Mouse (Mus musculus) kidney, adult 10 weeks (tissue): Measurements from ENCODE around the gene Dnmt1. TPM values are rescaled to one million over a fixed set of nuclear protein-coding genes. Genes with fewer than 3 reads are reported as not detected.

Source experiments
- polyA plus RNA-seq: library from polyadenylated mRNA; stranded (reverse); fragments of 350-450 nt; fragmentation: Illumina TruSeq; extraction: RNeasy Lipid Tissue Mini Kit (QIAGEN cat#74804); gene quantifications from one replicate; pipeline ENCODE4 v1.2.3, GENCODE M21; 2014; ENCODE audit warnings: low read depth, low replicate concordance

The Dnmt1 gene
- 2.7 TPM for polyA plus RNA-seq

DNA sequence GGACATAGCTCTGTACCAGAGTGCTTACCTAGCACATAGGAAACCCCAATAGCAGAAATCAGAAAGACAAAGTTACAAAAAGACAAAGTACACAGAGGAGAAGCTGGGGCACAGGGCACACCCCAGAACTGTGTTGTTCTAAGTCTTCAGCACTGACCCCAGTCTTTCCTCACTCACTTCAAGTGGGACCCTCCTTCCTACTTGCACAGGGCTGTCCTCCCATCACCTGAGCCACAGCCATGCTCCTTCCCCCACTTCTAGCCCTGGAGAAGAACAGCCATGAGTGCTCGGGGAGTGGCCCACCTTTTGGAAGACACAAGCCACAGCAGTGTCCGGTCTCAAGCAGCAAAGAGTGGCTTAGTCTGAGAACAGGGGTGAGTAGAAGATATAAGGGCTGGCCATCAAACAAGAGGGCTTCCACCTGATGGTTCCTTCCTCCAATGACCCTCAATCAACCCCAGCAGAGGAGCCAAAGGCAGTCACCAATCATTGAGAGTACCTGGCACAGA, at the start of gene Dnmt1:
Dnmt1 (minus strand) TSS at position 459 of the 509 bp plus-strand sequence.

DNA sequence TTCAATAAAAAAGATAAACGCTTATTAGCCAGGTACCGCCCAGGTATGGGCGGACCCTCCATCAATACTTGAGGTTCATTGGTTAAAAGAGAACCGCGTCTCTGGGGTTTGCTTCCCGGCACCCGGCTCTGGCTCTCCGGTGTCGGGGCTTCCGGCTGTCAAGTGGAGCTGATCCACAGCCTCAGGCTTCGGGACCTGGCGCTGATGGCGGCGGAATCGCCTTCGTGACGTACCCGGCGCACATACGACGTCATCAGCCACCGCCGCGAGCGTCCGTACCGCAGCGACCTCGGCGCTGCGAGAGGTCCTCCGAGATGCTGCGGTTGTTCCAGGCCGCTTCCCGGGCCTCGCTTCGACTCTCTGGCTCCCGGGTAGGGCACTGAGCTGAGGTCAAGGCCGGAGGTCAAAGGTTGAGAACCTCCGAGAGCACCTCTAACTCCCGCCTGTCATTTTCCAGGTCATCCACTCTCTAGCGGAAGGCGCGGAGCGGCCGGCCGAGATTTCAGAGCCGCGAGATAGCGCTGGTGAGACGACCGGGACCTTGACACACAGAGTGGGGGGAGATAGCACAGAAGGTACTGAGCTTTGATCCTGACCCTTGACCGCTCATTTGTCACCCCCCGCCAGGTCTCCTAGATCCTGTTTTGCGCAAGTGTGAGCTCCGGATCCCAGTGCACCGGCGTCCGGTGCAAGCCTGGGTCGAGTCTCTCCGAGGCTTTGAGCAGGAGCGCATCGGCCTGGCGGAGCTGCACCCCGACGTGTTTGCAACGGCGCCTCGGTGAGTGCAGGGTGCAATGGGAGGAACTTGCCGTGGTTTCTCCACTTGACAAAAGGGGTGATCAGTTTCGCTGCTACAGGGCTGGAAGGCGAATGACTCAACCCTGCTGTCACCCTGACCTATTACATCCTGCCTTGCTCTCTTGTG, 43.2 kb upstream of the Dnmt1 start, which contains the start of gene Mrpl4:
Mrpl4 (plus strand) TSS at position 112 of the 925 bp plus-strand sequence.

DNA sequence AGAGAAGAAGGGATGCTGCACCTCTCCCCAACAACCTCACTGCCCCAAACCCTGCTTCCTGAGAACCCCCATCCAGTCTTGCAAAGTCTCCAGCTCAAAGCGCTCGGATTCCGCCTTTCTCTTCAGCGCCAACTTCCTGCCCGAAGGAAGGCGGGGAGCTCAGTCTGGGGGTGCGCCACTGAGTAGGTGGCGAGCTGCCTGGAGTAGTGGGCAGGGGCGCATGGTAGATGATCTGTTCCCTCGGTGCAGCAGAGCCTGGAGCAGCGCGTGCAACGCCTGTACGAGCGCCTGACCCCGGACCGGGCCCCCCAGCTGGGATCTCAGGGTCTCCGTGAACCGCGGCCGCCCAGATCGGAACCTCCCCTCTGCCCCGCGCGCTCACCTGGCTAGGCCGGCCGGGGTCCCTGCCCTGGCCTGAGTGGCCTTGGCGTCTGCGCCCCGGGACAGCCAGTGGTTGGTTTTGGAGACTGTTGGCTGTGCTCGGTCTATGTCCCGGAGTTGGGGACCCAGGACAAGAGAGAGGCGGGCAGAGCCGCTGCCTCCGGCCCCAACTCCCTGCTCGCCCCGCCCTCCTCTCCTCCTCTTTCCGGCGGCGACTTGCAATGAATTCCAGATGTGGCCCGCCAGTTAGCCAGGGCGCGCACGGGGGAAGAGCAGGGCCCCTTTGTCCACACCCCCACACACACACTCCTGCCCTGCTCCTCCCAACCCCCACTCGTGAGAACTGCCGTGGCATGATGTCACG, 16.7 kb upstream of the Dnmt1 start, which contains the start of gene S1pr2:
S1pr2 (minus strand) TSS at position 566 of the 745 bp plus-strand sequence.

DNA sequence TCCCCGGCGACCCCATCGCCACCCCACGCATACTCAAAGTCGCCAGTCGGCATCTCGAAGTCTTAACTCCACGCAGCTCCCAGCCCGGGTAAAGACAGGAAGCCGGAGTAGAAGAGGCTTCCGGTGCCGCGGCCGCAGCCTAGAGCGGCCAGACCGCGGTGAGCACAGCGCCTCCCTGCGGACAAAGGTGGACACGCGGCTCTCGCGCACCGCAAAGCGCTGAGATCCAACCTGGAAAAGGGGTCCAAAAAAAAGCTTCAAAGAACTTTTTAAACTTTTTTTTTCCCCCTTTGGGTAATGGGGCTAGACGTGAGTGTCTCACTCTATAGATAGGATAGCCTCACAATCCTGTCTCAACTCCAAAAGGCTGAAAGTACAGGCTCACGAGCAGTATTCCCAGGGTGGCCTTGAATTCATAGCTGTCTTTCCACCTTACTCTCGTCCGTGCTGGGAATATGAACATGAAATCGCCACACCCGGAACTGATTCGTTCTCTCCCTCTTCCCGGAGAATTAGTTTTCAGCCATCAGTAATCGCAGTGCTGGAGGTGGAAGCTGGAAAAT, 61.1 kb downstream of the Dnmt1 start, which contains the start of gene Eif3g:
Eif3g (minus strand) TSS at position 113 of the 563 bp plus-strand sequence.

DNA sequence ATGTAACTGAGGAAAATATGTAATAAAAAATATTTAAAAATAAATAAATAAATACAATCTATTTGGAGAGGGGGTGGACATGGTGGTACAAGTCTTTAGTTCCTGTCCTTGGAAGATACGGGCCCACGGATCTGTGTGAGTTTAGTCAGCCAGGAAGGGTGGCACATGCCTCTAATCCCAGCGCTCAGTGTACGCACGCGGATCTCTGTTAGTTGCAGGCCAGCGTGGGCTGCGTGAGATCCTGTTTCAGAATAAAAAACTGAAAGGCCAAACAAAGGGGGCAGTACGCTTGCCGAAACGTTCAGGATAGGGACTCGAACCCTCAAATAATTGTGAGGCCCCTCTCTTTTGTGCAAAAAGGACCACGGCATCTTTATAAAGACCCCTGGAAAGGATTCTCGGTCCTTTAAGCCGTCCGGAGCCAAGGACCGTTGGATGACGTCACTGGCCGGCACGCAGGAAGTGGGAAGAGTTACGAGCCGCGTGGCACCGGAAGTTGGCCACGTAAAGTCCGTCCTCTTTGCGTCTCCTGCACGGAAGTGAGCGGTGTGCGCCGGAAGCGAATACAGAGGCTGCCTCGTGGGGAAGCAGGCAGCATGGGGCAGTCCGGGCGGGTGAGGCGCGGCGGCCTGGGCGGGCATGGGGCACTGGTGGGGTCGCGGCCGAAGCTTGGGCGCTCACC, 71.8 kb downstream of the Dnmt1 start, which contains the start of gene Ppan:
Ppan (plus strand) TSS at position 472 of the 682 bp plus-strand sequence.

DNA sequence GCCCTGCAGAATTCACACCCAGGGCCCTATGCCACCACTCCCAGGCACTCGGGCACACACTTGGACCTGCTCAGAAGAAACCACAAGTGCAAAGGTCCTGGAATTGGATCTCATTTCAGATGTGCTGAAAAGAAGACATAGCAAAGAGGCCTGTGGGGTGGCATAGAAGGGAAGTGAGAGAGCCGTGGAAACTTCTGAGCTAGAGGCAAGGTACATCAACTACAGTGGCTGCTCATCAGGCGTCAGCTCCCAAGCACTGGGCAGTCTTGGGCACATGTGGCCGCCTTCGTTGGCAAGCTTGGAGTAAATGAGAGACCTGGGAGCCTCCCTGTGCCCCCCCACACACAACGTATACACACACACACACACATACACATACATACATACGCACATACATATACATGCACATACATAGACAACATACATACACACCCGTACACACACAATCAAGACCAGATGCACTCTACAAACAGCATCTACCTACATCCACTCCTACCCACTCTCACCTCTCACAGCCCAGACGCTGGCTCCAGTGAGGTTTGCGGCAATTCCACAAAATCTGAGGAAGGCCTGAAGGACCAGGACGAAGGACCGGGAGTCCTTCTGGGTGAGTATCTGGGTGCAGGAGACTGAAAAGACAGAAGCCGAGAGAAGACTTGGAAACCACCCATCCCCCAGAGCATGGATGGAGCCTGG, 80.4 kb downstream of the Dnmt1 start, which contains the start of gene Angptl6:
Angptl6 (minus strand) TSS at position 631 of the 696 bp plus-strand sequence.

DNA sequence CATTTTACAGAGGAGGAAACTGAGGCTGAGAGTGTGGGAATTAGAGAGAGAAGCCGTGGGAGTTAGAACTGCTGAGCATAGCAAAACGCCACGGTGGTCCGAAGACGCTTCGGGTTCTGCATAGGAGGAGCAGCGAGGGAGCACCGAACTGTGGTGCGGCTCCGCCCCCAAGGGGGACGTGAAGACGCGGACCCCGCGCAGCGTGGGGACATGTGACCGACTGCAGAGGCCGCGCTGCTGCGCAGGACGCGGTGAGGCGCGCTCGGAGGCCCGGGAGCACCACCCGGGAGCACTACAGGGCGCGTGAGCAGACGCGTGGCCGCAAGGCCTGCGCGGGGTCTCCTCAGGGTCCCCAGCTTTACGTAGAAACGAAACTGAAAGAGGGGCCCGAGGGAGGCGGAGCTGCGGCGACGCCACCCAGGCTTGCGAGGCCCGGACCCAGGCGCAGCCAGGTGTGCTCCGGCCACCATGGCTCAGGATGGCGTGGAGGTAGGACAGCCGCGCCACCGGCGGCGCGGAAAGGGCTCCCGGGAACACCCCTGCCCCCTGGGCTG, 91.2 kb downstream of the Dnmt1 start, which contains the start of gene A230050P20Rik:
A230050P20Rik (plus strand) TSS at position 195 of the 554 bp plus-strand sequence.

Other genes with a start within 250 kb of the Dnmt1 start
- gene Olfm2, start 213.5 kb downstream of the Dnmt1 start, polyA plus RNA-seq: 0.40 TPM
- not detected for gene Col5a3, start 144.8 kb downstream of the Dnmt1 start, polyA plus RNA-seq
- not detected for gene Rdh8, start 141.4 kb downstream of the Dnmt1 start, polyA plus RNA-seq
- gene A230050P20Rik, start 91.2 kb downstream of the Dnmt1 start, polyA plus RNA-seq: 2.0 TPM
- gene Angptl6, start 80.2 kb downstream of the Dnmt1 start, polyA plus RNA-seq: not detected
- not detected for gene Ppan, start 71.7 kb downstream of the Dnmt1 start, polyA plus RNA-seq
- gene Eif3g, start 61.3 kb downstream of the Dnmt1 start, polyA plus RNA-seq: 22.3 TPM
- 0.24 TPM for gene S1pr2, start 16.9 kb upstream of the Dnmt1 start, polyA plus RNA-seq
- gene Mrpl4, start 42.9 kb upstream of the Dnmt1 start, polyA plus RNA-seq: 0.40 TPM
- gene Icam1, start 56.1 kb upstream of the Dnmt1 start, polyA plus RNA-seq: 5.3 TPM
- gene Icam4, start 69.5 kb upstream of the Dnmt1 start, polyA plus RNA-seq: not detected
- not detected for gene Icam5, start 72.2 kb upstream of the Dnmt1 start, polyA plus RNA-seq
- gene Zglp1, start 107.2 kb upstream of the Dnmt1 start, polyA plus RNA-seq: not detected
- not detected for gene Gm49373, start 113.2 kb upstream of the Dnmt1 start, polyA plus RNA-seq
- 0.69 TPM for gene Fdx1l, start 113.7 kb upstream of the Dnmt1 start, polyA plus RNA-seq
- 0.73 TPM for gene Gm38431, start 132.1 kb upstream of the Dnmt1 start, polyA plus RNA-seq
- gene Raver1, start 132.1 kb upstream of the Dnmt1 start, polyA plus RNA-seq: 4.5 TPM
- gene Tyk2, start 171.4 kb upstream of the Dnmt1 start, polyA plus RNA-seq: 2.0 TPM
- 9.0 TPM for gene Cdc37, start 190.1 kb upstream of the Dnmt1 start, polyA plus RNA-seq
- gene Pde4a, start 205.8 kb upstream of the Dnmt1 start, polyA plus RNA-seq: 0.93 TPM